Mouse (Mus musculus): ENCODE measurements around the gene Apela.

DNA sequence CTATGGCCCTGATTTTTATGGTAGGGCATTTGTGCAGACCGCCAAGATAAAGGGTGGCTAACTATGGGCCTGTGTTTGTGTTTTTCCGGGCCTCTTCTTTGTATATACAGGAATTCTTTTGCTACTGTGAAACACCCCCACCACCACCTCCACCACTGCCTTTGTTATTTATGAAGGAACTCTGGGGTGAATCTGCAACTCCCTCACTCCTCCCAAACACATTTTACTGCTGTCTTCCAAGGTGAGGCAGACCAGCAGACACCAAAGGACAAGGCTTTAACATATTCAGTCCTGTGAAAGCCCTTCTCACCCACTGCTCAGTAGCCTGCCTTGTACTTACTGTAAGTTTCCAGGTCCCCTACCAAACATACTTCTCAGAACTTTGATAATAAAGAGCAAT lies 3.0 kb downstream of the Apela start:
- TF ChIP-seq GATA1 (IDR thresholded peaks at IDR 0.05; ENCODE audit: low read length), result no peak
- TF ChIP-seq TAL1 (IDR thresholded peaks at IDR 0.05; ENCODE audit: low read length), result no peak

All from erythroblast, embryonic 14.5 days (primary cell).